Mouse (Mus musculus) CD8-positive naive resting alpha-beta T cell, adult 2 months (primary cell): ENCODE measurements around the gene Vps35.

Experiments
- DNase-seq, 2 experiments: peaks; one replicate each; pipeline ENCODE4 v3.0.0; 2022; ENCODE audit warnings: low read depth in 2 of 2, low spot score in 2 of 2

Gene Vps35

GRCm38 (mm10) chr8:85220220-85220619 lies 79.4 kb downstream of the Vps35 start:
- no peak for DNase-seq
